Mouse (Mus musculus): Measurements from ENCODE around the gene Twf2.

GRCm38 (mm10) chr9:106258412-106258811 is 55.5 kb downstream of the Twf2 start:
- TF ChIP-seq CTCF (IDR thresholded peaks at IDR 0.05; ENCODE audit: control insufficient read depth, insufficient read depth, insufficient replicate concordance, low read depth, low read length) (no peak), POLR2A (IDR thresholded peaks at IDR 0.05; ENCODE audit: control insufficient read depth, low read depth, low read length) (no peak)
